Mouse (Mus musculus): ENCODE data around the gene Robo4. TPM values are rescaled to one million over a fixed set of nuclear protein-coding genes. Genes with fewer than 3 reads are reported as not detected.
A peak's percentile ranks its signal among the peaks of the same experiment; 100 is the strongest.

Robo4 gene
- total RNA-seq, 2 experiments from 2014 or later = 4.6 to 5.9 TPM

DNA sequence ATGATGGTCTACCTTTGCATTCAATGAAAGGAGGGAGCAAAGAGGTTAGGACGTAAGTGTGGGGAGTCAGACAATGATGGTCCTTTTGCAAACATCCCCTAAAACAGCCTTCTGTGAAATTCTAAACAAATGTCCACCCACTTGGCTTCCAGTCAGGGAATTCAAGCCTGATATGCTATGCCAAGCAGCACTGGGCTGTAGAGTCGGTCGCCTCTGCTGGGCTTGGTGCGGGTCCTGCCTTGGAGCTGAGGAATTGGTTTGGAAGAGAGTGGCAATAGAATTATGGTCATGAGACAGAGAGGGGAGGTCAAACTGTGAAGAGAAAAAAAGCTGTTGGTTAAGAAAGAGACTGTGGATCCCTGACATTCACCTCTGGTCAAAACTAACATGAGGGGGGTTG, 51.6 kb downstream of the Robo4 start:
- DNase-seq (ENCODE audit: low spot score in 2 of 2) = no peak

DNA sequence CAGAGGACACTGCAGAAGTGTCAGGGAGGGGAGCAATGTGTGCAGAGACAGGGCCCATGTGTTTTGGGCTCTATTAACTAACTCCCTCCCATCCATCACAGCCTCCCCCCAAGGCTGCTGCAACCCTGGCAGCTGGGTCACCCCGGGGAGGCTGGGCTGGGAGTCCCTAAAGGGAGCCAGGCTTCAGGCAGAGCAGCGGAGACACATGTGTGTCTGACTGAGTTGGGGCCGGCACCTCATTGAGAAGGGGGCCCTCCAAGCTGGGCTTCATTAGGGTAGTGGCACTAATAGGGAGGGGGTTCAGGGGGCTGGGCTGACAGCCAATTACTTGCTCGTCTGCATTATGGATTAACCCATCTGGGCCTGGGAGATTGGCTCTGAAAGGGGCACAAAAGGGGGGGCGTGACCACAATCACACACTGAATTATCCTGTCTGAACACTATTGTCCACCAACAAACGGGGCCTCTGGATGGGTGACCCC, 52.4 kb downstream of the Robo4 start:
- DNase-seq (ENCODE audit: low spot score in 2 of 2) = no peak

DNA sequence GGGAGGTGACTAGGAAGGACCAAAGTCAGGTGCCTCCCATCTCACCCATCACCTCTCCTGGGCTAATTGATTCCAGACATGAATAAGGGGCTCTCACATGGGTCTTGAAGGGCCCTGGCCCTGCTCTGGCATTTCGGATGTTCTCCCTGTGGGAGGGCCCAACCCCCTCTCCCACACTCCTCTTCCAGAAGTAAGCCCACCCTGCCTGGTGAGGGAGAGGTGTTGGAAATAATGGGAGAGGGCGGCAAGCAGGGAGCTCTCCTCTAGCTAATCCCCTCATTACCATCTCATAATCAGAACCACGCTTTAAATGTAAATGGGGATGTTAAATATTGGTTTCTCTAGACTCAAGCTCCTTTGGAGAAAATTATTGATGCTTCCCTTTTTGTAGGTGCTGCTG, 53.3 kb downstream of the Robo4 start:
- DNase-seq (ENCODE audit: low spot score in 2 of 2) = no peak

DNA sequence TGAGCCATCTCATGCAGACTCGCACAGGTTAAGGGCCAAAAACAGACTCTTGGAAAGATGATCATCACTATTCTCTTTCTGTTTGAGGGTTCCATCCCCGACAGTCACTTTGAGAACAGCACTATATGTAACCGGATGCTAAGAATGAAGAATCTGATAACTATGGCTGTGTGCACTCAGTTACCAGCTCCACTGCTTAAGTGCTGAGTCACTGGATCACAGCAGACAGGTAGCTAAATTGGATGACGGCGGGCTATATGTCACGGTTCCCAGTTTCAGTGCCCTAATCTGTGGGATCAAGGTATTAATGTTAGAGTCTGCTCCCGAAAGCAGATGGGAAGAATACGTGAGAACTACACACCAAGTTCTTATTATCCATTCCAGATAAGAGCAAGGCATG, 54.2 kb downstream of the Robo4 start:
- no peak for DNase-seq (ENCODE audit: low spot score in 2 of 2)

DNA sequence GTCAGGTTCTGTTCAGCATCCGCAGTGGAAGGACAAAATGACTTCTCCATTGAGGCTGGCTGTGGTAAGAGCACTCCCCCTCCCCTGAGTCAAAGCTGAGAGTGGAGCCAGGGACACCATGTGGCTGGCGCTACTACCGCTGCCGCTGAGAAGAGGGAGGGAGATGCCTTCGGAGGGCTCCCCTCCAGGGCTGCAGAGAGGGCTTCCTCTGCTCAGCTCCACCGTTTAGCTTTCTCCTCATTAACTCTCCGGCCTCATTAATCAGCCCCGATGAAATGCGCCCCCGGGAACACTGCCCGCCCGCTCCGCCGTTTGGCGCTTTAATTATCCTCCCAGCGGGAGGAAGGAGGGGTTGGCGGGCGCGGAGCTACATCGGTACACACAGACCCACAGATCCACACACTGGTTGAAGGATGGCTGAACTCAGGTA, 54.8 kb downstream of the Robo4 start:
- peak; percentile 54 to 71 for DNase-seq (ENCODE audit: low spot score in 2 of 2)

DNA sequence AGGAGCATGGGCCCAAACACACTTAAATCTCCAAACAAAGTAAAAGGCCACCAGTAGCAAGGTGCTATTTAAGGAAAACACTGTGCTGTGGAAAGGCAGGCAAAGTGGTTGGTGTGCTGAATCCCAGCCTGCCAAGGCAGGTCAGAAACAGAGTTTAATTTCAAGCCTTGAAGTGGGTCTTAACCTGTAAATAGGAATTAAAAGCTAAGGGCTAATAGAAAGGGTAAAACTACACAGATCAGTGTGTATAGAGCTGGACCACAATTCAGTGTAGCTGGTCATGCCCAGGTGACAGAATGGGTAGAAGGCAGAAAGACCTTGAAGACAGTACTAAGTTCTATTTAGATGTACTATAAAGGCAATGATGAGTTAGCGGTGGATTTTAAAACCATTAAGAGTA, 55.5 kb downstream of the Robo4 start:
- DNase-seq (ENCODE audit: low spot score in 2 of 2) = no peak

DNA sequence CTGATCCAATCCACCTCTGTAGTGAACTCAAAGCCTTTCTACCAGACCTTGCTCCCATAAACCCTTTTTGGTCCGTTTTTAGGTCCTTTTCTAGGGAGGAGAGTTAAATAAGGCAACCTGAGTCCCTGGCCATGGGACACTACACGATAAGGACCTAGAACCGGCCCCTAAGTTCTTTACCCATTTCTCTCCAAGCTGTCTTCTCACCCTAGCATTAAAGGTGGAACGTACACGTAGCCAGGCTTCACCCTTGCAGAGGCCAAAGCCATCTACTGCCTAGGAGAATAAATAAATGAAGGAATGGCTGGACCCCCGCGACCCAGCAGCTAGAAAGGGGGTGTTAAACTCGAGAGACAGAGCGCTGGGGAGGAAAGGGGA, 58.0 kb downstream of the Robo4 start:
- no peak for DNase-seq (ENCODE audit: low spot score in 2 of 2)

DNA sequence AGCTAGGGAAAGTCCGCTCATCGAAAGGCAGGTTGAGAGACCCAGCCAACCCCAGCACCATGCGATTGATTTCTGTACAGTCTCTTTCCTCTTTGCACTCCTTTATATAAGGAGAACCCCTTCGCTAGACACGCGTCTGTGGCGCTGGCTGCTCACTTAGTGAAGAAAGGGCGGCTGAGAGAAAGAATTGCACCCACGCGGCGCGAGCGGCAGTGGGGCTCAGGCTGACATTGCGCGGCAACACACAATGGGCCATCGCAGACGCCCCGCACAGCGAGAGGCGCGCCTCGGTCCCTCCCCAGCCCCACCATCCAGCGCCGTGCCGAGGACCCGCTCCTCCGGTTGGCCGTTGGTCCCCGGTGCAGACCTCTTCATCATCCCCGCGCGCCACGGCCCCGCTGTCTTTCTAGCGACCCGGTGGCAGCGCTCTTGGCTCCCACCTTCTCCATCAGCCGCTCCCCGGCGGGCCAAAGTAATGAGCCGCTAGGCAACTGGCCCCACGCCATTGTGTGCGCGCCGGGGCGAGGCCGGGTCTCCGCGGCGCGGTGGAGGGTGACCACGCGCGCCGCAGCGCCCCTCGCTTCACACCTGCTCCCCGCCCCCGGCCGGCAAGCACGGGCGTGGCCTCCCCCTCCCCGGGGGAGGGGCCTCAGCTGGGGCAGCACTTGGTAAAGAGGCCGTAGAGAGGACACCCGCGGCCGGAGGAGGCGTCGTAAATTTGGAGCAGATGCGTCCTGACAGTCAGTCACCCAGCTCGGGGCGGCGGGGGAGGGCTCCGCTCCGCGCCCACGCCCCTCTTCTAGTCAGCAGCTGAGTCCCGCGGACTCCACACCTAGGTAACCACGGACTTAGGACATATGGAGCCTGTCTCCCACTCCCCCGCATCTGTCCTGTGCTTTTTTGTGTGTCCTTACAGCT, 58.6 kb downstream of the Robo4 start:
- DNase-seq (ENCODE audit: low spot score in 2 of 2) = peak; percentile 25 to 52

DNA sequence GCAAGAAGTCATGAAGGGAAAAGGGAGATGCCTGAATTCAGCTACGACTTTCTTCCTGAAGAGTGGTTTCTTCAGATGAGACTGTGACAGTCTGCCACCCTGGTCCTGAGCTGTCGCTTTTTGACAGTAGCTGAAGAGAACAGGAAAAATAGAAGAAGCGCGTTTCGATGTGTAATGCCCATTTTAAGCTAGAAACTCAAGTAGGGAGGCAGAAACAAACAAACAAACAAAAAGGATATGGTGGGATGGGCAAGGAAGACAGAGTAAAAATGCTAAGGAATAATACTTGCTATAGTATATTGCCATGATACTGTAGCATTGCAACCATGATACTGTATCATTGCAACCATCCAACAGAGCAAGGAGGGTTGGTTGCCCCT, 59.3 kb downstream of the Robo4 start:
- DNase-seq (ENCODE audit: low spot score in 2 of 2) = no peak

DNA sequence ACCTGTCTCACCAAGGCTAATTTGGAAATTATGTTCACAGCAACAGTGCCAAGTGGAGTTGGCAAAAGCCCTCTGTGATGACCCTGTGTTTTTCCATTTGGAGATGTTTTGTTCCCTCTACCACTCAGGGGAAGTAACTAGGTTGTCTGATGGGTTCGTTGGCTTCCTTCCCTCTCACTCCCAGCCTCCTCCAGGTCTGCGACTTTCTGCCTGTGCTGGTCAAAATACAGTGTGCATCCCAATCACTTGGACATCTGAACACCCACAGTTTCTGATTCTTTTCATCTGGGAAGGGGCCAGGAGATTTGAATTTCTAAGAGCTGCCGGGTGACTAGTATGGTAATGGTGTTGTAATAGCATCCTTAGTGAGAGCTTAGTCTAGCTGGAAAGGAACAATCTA, 59.9 kb downstream of the Robo4 start:
- no peak for DNase-seq (ENCODE audit: low spot score in 2 of 2)

DNA sequence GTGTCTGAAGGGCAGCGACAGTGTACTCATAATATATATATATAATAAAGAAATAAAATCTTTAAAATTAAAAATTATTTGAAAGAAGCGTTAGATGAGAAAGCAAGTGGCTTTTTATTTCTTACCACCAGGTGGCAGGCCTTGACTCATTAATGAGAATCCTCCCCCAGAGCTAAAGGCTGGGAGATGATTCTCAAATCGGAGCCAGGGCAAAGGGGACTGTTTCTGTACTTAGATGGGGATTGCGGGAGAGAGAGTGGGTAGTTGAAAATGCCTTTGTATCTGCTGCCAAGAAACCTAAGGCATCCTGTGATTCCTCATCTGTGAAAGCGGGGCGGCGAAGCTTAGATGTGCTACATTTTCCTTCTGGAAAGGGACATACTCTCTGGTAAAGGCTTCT, 61.1 kb downstream of the Robo4 start:
- peak in 1 of 2 experiments; percentile 68 for DNase-seq (ENCODE audit: low spot score in 2 of 2)

Other genes with a start within 250 kb of the Robo4 start
- gene Tmem218, start 193.7 kb upstream of the Robo4 start, total RNA-seq (2021) = 1 to 10 TPM; 7.8 to 8.0 TPM
- gene Slc37a2, start 146.2 kb upstream of the Robo4 start, total RNA-seq (2021) = 1 to 10 TPM; 1.4 to 1.7 TPM
- gene Ccdc15, start 53.5 kb upstream of the Robo4 start, total RNA-seq (2021) = 1 to 10 TPM; 1.7 to 2.5 TPM
- gene Hepacam, start 34.5 kb upstream of the Robo4 start, total RNA-seq (2021) = 10 to 100 TPM; 64.9 to 66.6 TPM
- 1 to 10 TPM; 7.2 to 8.9 TPM for gene Robo3, start 31.3 kb downstream of the Robo4 start, total RNA-seq (2021)
- 10 to 100 TPM; 22.9 to 23.1 TPM for gene Msantd2, start 87.4 kb downstream of the Robo4 start, total RNA-seq (2021)
- gene Esam, start 126.2 kb downstream of the Robo4 start, total RNA-seq (2021) = 10 to 100 TPM; 13.1 to 14.3 TPM
- gene Vsig2, start 137.4 kb downstream of the Robo4 start, total RNA-seq (2021) = 1 to 10 TPM; 2.3 to 3.0 TPM
- gene Nrgn, start 151.0 kb downstream of the Robo4 start, total RNA-seq (2021) = 1,000 to 10,000 TPM; 1,533 to 1,565 TPM
- 10 to 100 TPM; 11.2 to 14.6 TPM for gene Siae, start 153.8 kb downstream of the Robo4 start, total RNA-seq (2021)
- gene Spa17, start 211.8 kb downstream of the Robo4 start, total RNA-seq (2021) = 1 to 10 TPM; 1.5 to 2.8 TPM